Mouse (Mus musculus): ENCODE measurements at regions not wholly inside any gene's neighbourhood (a gene's known extent, or its start where the extent isn't known, plus 50 kb on each side); places are given as distances from the start of the nearest gene placed in this dataset.
A peak's percentile ranks its signal among the peaks of the same experiment; 100 is the strongest.

- no peak for DNase-seq (ENCODE audit: low spot score in 2 of 2)
These were observed 52.4 kb upstream of the Mfge8 start for GRCm38 (mm10) chr7:79201246-79201645.

- peak in 1 of 2 experiments; percentile 37 for DNase-seq (ENCODE audit: low spot score in 2 of 2)
These were observed 53.5 kb upstream of the Mfge8 start for GRCm38 (mm10) chr7:79202336-79202735.

GRCm38 (mm10) chr7:79203481-79203880, 54.6 kb upstream of the Mfge8 start:
- no peak for DNase-seq (ENCODE audit: low spot score in 2 of 2)

DNA sequence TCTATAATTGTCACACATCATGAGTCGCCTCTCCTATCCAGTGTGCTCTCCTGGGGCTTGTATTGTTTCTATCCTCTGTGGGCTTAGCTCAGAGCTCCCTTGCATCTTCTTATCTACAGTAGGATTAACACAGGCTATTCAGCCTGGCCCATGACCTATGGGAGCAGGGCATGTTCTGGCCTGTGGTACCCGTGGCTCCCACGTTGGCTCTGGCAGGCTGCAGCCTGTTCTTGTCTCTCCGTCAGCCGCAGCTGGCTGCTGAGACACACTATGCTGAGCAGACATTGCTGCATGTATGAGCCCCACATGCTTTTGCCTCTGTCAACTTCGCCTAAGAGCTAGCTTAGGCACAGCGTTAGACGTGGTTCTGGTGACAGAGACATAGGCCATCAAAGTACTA, 58.3 kb upstream of the Mfge8 start:
- DNase-seq (ENCODE audit: low spot score in 2 of 2) = no peak

DNA sequence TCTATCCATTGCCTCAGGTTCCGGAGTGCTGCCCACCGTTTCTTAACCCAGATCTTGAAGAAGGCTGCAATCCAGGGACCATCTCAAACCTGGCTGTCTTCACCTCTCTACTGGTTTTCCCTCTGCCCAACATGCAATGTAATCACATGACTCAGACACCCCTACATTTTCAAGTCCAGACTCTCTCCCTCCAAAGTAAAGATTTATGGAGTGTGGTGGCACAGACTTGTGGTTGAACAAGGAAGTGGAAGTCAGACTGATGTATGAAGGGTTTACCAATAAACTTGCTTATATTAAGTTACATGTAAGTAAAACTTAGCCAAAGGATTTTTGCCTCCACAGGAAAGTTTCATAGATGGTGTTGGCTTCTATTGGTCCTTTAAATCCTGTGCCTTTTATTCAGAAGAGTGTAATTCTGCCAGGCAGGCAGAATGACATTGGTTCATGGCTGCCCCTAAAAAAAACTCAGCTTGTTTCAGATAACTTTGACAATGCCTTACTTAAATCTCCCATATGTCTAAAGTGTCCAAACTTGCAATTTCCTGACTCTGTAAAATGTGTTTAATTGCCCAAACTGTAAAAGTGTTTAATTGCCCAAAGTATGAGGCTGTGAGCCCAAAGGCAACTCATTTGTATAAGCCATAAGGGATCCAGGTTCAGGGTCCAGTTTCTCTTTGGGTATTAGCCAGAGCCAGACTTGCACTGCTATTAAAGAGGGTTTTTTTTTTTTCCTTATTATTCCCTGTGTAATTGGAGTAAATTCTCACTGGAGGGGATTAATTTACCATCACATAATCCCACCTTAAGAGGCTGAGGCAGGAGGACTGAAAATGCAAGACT, 61.7 kb upstream of the Mfge8 start:
- DNase-seq (ENCODE audit: low spot score in 2 of 2) = no peak

- DNase-seq (ENCODE audit: low spot score in 2 of 2) = no peak
These were observed 61.6 kb upstream of the Abhd2 start for GRCm38 (mm10) chr7:79211287-79211976.

DNA sequence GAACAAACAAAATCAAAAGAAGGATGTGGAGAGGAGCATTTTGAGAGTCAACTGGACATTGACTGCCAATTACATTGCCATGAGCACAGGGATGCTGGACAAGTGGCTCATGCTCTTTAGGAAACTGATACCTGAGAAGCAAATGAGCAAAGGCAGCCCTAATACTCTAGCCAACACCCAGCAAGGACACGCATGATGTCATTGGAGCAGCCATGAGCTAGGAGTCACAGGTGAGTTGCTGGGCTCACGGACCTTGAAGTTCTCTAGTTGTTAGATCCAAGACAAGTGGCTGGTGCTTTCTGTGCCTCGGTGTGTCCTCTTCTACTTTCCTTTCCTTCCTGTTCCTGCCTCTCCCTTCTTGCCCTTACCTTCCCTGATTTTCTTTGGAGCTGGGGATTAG, 60.8 kb upstream of the Abhd2 start:
- no peak for DNase-seq (ENCODE audit: low spot score in 2 of 2)

- DNase-seq (ENCODE audit: low spot score in 2 of 2) = no peak
These were observed 58.0 kb upstream of the Abhd2 start for GRCm38 (mm10) chr7:79215001-79215400.

DNA sequence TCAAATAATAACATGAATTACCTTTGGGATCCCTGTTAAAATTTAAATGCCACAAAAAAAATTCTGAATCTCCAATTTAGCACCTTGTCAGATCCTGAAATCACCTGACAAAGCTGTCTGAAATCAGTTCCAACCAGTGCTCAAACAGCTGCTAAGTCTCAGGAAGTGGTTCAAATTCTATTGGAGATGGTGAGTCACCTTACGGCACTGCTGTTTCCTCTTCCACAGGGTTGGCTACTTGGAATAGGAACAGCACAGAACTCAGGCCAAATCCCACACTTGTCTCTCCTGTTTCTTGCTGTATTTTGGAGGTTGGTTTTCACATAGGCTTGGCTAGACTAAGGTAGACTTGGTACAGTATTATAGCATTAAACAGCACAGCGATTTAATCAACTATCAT, 55.8 kb upstream of the Abhd2 start:
- no peak for DNase-seq (ENCODE audit: low spot score in 2 of 2)

GRCm38 (mm10) chr7:79222626-79223335, 50.2 kb upstream of the Abhd2 start:
- DNase-seq (ENCODE audit: low spot score in 2 of 2) = no peak

Measured in adrenal gland, adult 18-20 months (tissue).